Mouse (Mus musculus) spleen, adult 10 weeks (tissue): Measurements from ENCODE around the gene Zdhhc22. TPM values are rescaled to one million over a fixed set of nuclear protein-coding genes. Genes with fewer than 3 reads are reported as not detected.

Experiments
- polyA plus RNA-seq: library from polyadenylated mRNA; stranded (reverse); fragments of 350-450 nt; fragmentation: Illumina TruSeq; extraction: RNeasy Lipid Tissue Mini Kit (QIAGEN cat#74804); gene quantifications from one replicate; pipeline ENCODE4 v1.2.3, GENCODE M21; 2015; ENCODE audit warnings: low replicate concordance; ENCODE audit not compliant: insufficient read depth

Zdhhc22 gene
- not detected for polyA plus RNA-seq

GRCm38 (mm10) chr12:86989890-86990754 lies at the start of gene Zdhhc22:
Gene Zdhhc22, minus strand, starts transcription at chr12:86990430.

GRCm38 (mm10) chr12:87021040-87021439 lies 30.8 kb upstream of the Zdhhc22 start, which contains the start of gene Tmem63c:
Gene Tmem63c, plus strand, starts transcription at chr12:87021340.

GRCm38 (mm10) chr12:86946862-86947574 lies 43.2 kb downstream of the Zdhhc22 start, which contains the start of gene Cipc:
Gene Cipc, plus strand, starts transcription at chr12:86947043.

Other genes with a start within 250 kb of the Zdhhc22 start
- gene Irf2bpl, start 105.6 kb downstream of the Zdhhc22 start, polyA plus RNA-seq, result 16.2 TPM
- 28.1 TPM for gene Cipc, start 43.4 kb downstream of the Zdhhc22 start, polyA plus RNA-seq
- gene Tmem63c, start 30.9 kb upstream of the Zdhhc22 start, polyA plus RNA-seq, result 0.70 TPM
- 0.23 TPM for gene Ngb, start 112.1 kb upstream of the Zdhhc22 start, polyA plus RNA-seq
- gene Gstz1, start 156.7 kb upstream of the Zdhhc22 start, polyA plus RNA-seq, result 21.3 TPM
- 7.1 TPM for gene Pomt2, start 157.5 kb upstream of the Zdhhc22 start, polyA plus RNA-seq
- gene Samd15, start 209.3 kb upstream of the Zdhhc22 start, polyA plus RNA-seq, result 0.93 TPM
- 40.5 TPM for gene Tmed8, start 210.0 kb upstream of the Zdhhc22 start, polyA plus RNA-seq
- 13.5 TPM for gene Noxred1, start 248.3 kb upstream of the Zdhhc22 start, polyA plus RNA-seq